Mouse (Mus musculus) MEL (cell line): ENCODE data around the gene Per1.

Source experiments
- BHLHE40 ChIP-seq: IDR thresholded peaks from 2 replicates; pipeline ENCODE4 v1.6.1; 2012; ENCODE audit warnings: low read depth, mild to moderate bottlenecking, inconsistent platforms, low read length, improper control_type of control experiment, borderline replicate concordance
- CTCF ChIP-seq, 3 experiments: IDR thresholded peaks in 2 of 3; conservative IDR thresholded peaks in 1 of 3; 2 replicates each; pipeline ENCODE4 v1.5.1; 2011 to 2012; ENCODE audit warnings: low read length in 3 of 3, low read depth in 2 of 3, mild to moderate bottlenecking in 2 of 3, improper control_type of control experiment in 1 of 3, inconsistent platforms in 1 of 3, mixed read lengths in 1 of 3, moderate library complexity in 1 of 3; ENCODE audit not compliant: control insufficient read depth in 1 of 3, insufficient read depth in 1 of 3, poor library complexity in 1 of 3, severe bottlenecking in 1 of 3
- EP300 ChIP-seq, 2 experiments: IDR thresholded peaks; 2 replicates each; pipeline ENCODE4 v1.6.1; 2011; ENCODE audit warnings: improper control_type of control experiment in 2 of 2, low read length in 2 of 2, low read depth in 1 of 2, mild to moderate bottlenecking in 1 of 2
- ETS1 ChIP-seq: IDR thresholded peaks from 2 replicates; pipeline ENCODE4 v1.6.1; 2012; ENCODE audit warnings: low read depth, mild to moderate bottlenecking, inconsistent platforms, low read length, improper control_type of control experiment, moderate library complexity
- GATA1 ChIP-seq: IDR thresholded peaks from 2 replicates; pipeline ENCODE4 v1.6.1; 2011; ENCODE audit warnings: low read depth, low read length, improper control_type of control experiment
- HCFC1 ChIP-seq: IDR thresholded peaks from 2 replicates; pipeline ENCODE4 v1.6.1; 2012; ENCODE audit warnings: low read depth, mild to moderate bottlenecking, inconsistent platforms, low read length, improper control_type of control experiment, moderate library complexity
- JUND ChIP-seq: IDR thresholded peaks from 2 replicates; pipeline ENCODE4 v1.6.1; 2011; ENCODE audit warnings: low read depth, mild to moderate bottlenecking, improper control_type of control experiment, low read length
- KAT2A ChIP-seq: conservative IDR thresholded peaks from 2 replicates; pipeline ENCODE4 v1.6.1; 2012; ENCODE audit warnings: low read depth, low read length, improper control_type of control experiment, inconsistent platforms
- MEF2A ChIP-seq: IDR thresholded peaks from 2 replicates; pipeline ENCODE4 v1.6.1; 2014; ENCODE audit warnings: low read depth, mild to moderate bottlenecking, inconsistent platforms, low read length, improper control_type of control experiment; ENCODE audit not compliant: poor library complexity, insufficient replicate concordance, severe bottlenecking; ENCODE audit errors: extremely low read depth
- MXI1 ChIP-seq: IDR thresholded peaks from 2 replicates; pipeline ENCODE4 v1.6.1; 2011; ENCODE audit warnings: mild to moderate bottlenecking, low read depth, low read length, improper control_type of control experiment
- POLR2A ChIP-seq, 2 experiments: IDR thresholded peaks; 2 replicates each; pipeline ENCODE4 v1.6.1; 2011 to 2012; ENCODE audit warnings: low read length in 2 of 2, mild to moderate bottlenecking in 2 of 2, control low read depth in 1 of 2, improper control_type of control experiment in 1 of 2, low read depth in 1 of 2, moderate library complexity in 1 of 2; ENCODE audit not compliant: control insufficient read depth in 1 of 2, insufficient read depth in 1 of 2, poor library complexity in 1 of 2
- POLR2AphosphoS2 ChIP-seq: IDR thresholded peaks from 2 replicates; pipeline ENCODE4 v1.6.1; 2011; ENCODE audit warnings: low read length, improper control_type of control experiment
- SIN3A ChIP-seq: IDR thresholded peaks from 2 replicates; pipeline ENCODE4 v1.6.1; 2012; ENCODE audit warnings: low read length, improper control_type of control experiment, inconsistent platforms
- USF2 ChIP-seq, 2 experiments: IDR thresholded peaks; 2 replicates each; pipeline ENCODE4 v1.6.1; 2011 to 2012; ENCODE audit warnings: improper control_type of control experiment in 2 of 2, low read length in 2 of 2, borderline replicate concordance in 1 of 2, inconsistent platforms in 1 of 2, low read depth in 1 of 2, mild to moderate bottlenecking in 1 of 2; ENCODE audit not compliant: insufficient read depth in 1 of 2

GRCm38 (mm10) chr11:69156800-69157199, 61.8 kb downstream of the Per1 start, which contains the start of gene Alox12b:
- TF ChIP-seq EP300 (IDR thresholded peaks at IDR 0.05; ENCODE audit: low read depth in 1 of 2, low read length in 2 of 2) (no peak), JUND (no peak), SIN3A (no peak), GATA1 (no peak), POLR2AphosphoS2 (no peak), BHLHE40 (no peak), ETS1 (no peak), USF2 (IDR thresholded peaks at IDR 0.05; ENCODE audit: borderline replicate concordance in 1 of 2, insufficient read depth in 1 of 2, low read depth in 1 of 2, low read length in 2 of 2) (no peak), MXI1 (no peak), MEF2A (no peak), CTCF (IDR thresholded peaks at IDR 0.05 in 2 of 3, conservative IDR thresholded peaks at IDR 0.05 in 1 of 3; ENCODE audit: control insufficient read depth in 1 of 3, insufficient read depth in 1 of 3, low read depth in 2 of 3, low read length in 3 of 3, poor library complexity in 1 of 3, severe bottlenecking in 1 of 3) (no peak), POLR2A (IDR thresholded peaks at IDR 0.05; ENCODE audit: control insufficient read depth in 1 of 2, insufficient read depth in 1 of 2, low read depth in 1 of 2, low read length in 2 of 2, poor library complexity in 1 of 2) (no peak), KAT2A (no peak), HCFC1 (no peak)
